Mouse (Mus musculus) gastrocnemius, postnatal 25 days (tissue): ENCODE results near the gene Urad. TPM values are rescaled to one million over a fixed set of nuclear protein-coding genes. Genes with fewer than 3 reads are reported as not detected.

Experiments
- DNase-seq: peaks from one replicate; pipeline ENCODE4 v3.0.0; 2022
- long read RNA-seq, 2 experiments: library from polyadenylated mRNA; stranded (forward); transcript quantifications; one replicate each; pipeline ENCODE4 v2.0.0; 2021
- total RNA-seq, 2 experiments: library from RNA; stranded (reverse); gene quantifications; 1 replicate in 1 of 2; 2 replicates in 1 of 2; pipeline ENCODE4 v1.2.3; 2021

The Urad gene
- not detected for total RNA-seq
- long read RNA-seq, experiment 1: 0 reads
- long read RNA-seq, experiment 2: 0 reads

GRCm38 (mm10) chr5:147322183-147322582 is at the start of gene Urad:
Gene Urad, minus strand, starts transcription at chr5:147322440.
- no peak for DNase-seq

GRCm38 (mm10) chr5:147370276-147370675 is 48.0 kb upstream of the Urad start:
- DNase-seq: no peak

GRCm38 (mm10) chr5:147368221-147368620 is 46.0 kb upstream of the Urad start:
- no peak for DNase-seq

- no peak for DNase-seq
Observed at GRCm38 (mm10) chr5:147365995-147366765, 43.9 kb upstream of the Urad start.

- DNase-seq: no peak
Observed at GRCm38 (mm10) chr5:147363054-147363453, 40.8 kb upstream of the Urad start.

GRCm38 (mm10) chr5:147358481-147358880 is 36.2 kb upstream of the Urad start:
- no peak for DNase-seq

- DNase-seq: no peak
Observed at GRCm38 (mm10) chr5:147357536-147357935, 35.3 kb upstream of the Urad start.

- DNase-seq: no peak
Observed at GRCm38 (mm10) chr5:147356260-147357055, 34.2 kb upstream of the Urad start.

GRCm38 (mm10) chr5:147355788-147356187 is 33.5 kb upstream of the Urad start:
- no peak for DNase-seq

- no peak for DNase-seq
Observed at GRCm38 (mm10) chr5:147354985-147355384, 32.7 kb upstream of the Urad start.

GRCm38 (mm10) chr5:147354161-147354780 is 32.0 kb upstream of the Urad start:
- no peak for DNase-seq

GRCm38 (mm10) chr5:147351931-147352330 is 29.7 kb upstream of the Urad start:
- DNase-seq: no peak

- DNase-seq: no peak
Observed at GRCm38 (mm10) chr5:147345981-147346380, 23.7 kb upstream of the Urad start.

GRCm38 (mm10) chr5:147343904-147344303 is 21.7 kb upstream of the Urad start:
- no peak for DNase-seq

- no peak for DNase-seq
Observed at GRCm38 (mm10) chr5:147342901-147343300, 20.7 kb upstream of the Urad start.

- DNase-seq: no peak
Observed at GRCm38 (mm10) chr5:147340741-147341414, 18.6 kb upstream of the Urad start.

GRCm38 (mm10) chr5:147339560-147339959 is 17.3 kb upstream of the Urad start:
- no peak for DNase-seq

GRCm38 (mm10) chr5:147338967-147339366 is 16.7 kb upstream of the Urad start:
- no peak for DNase-seq

- no peak for DNase-seq
Observed at GRCm38 (mm10) chr5:147332711-147333110, 10.5 kb upstream of the Urad start.

GRCm38 (mm10) chr5:147331547-147331946 is 9.3 kb upstream of the Urad start:
- DNase-seq: no peak

GRCm38 (mm10) chr5:147329946-147330345 is 7.7 kb upstream of the Urad start:
- DNase-seq: no peak

GRCm38 (mm10) chr5:147327636-147328035 is 5.4 kb upstream of the Urad start:
- no peak for DNase-seq
